Mouse (Mus musculus) hindbrain, embryonic 15.5 days (tissue): ENCODE measurements around the gene Mapk3. TPM values are rescaled to one million over a fixed set of nuclear protein-coding genes. Genes with fewer than 3 reads are reported as not detected.
A peak's percentile ranks its signal among the peaks of the same experiment; 100 is the strongest.

Experiments
- ATAC-seq: fragments of 200-750 bp; cut with Nextera tagmentation; 2 replicates; pipeline ENCODE4 v1.8.0; 2017; ENCODE audit warnings: low read depth, moderate number of reproducible peaks, moderate TSS enrichment; ENCODE audit not compliant: low FRiP score
- H3K27ac ChIP-seq: fragments of 300-500 bp; sonication (generic); replicated peaks from 2 replicates; pipeline ENCODE4 v1.5.1; 2015; ENCODE audit warnings: mild to moderate bottlenecking, inconsistent platforms
- H3K27me3 ChIP-seq: fragments of 300-500 bp; sonication (generic); 2 replicates; pipeline ENCODE4 v1.6.1; 2015; ENCODE audit warnings: control low read depth, inconsistent platforms
- H3K36me3 ChIP-seq: fragments of 300-500 bp; sonication (generic); 2 replicates; pipeline ENCODE4 v1.6.1; 2015; ENCODE audit warnings: control low read depth, inconsistent platforms
- H3K4me1 ChIP-seq: fragments of 300-500 bp; sonication (generic); replicated peaks from 2 replicates; pipeline ENCODE4 v1.6.1; 2015; ENCODE audit warnings: control low read depth, inconsistent platforms
- H3K4me2 ChIP-seq: fragments of 300-500 bp; sonication (generic); 2 replicates; pipeline ENCODE4 v1.6.1; 2015; ENCODE audit warnings: moderate library complexity, mild to moderate bottlenecking, inconsistent platforms
- H3K4me3 ChIP-seq: fragments of 300-500 bp; sonication (generic); 2 replicates; pipeline ENCODE4 v1.5.1; 2015; ENCODE audit warnings: mild to moderate bottlenecking, inconsistent platforms
- H3K9ac ChIP-seq: fragments of 300-500 bp; sonication (generic); 2 replicates; pipeline ENCODE4 v1.6.1; 2015; ENCODE audit warnings: inconsistent platforms
- H3K9me3 ChIP-seq: fragments of 300-500 bp; sonication (generic); 2 replicates; pipeline ENCODE4 v1.6.1; 2016; ENCODE audit warnings: control low read depth, inconsistent platforms
- WGBS: fragments of 180-500 bp; shearing (Covaris S2); methylation state at CpG from one replicate; pipeline ENCODE4 v1.1.7; 2015; 5-methylcytosine and 5-hydroxymethylcytosine counted together
- polyA plus RNA-seq: library from polyadenylated mRNA; unstranded; fragments of >200 nt; fragmentation: Nextera tagmentation; extraction: Ambion mirVana; gene quantifications from 2 replicates; pipeline ENCODE4 v1.2.1, GENCODE M21; 2015

Gene Mapk3
- polyA plus RNA-seq, 1 experiment from 2014 or later, result 115 TPM

- WGBS, result 57% methylated on average over 4 of the region's 4 CpGs
- ATAC-seq, result no peak
Measured at GRCm38 (mm10) chr7:126760956-126761355, 1.6 kb downstream of the Mapk3 start.

GRCm38 (mm10) chr7:126761529-126762067 is 2.2 kb downstream of the Mapk3 start:
- H3K9ac ChIP-seq, result 0 out of 2 replicates have a peak overlapping the region, but pooled peaks have one; percentile 3
- H3K9me3 ChIP-seq, result no peaks in the 10 kb centered on the region
- H3K4me2 ChIP-seq, result peak overlapping the region; percentile 88
- H3K27ac ChIP-seq, result peak overlapping the region; percentile 88; the same call in 1 of the 2 replicates
- no peaks in the 10 kb centered on the region for H3K27me3 ChIP-seq
- H3K4me1 ChIP-seq, result peaks cover 36% of the 10 kb centered on the region
- H3K36me3 ChIP-seq, result peaks cover 30% of the 10 kb centered on the region
- ATAC-seq, result no peak
- 68% methylated on average over 6 of the region's 6 CpGs for WGBS
- H3K4me3 ChIP-seq, result no peak overlapping the region

More at GRCm38 (mm10) chr7:126760956-126761355, 1.6 kb downstream of the Mapk3 start:
- no peaks in the 10 kb centered on the region for H3K9me3 ChIP-seq
- H3K4me3 ChIP-seq, result peak overlapping the region; percentile 69
- peaks cover 36% of the 10 kb centered on the region for H3K4me1 ChIP-seq
- no peaks in the 10 kb centered on the region for H3K27me3 ChIP-seq
- H3K4me2 ChIP-seq, result peak overlapping the region; percentile 88
- H3K27ac ChIP-seq, result peak overlapping the region; percentile 88
- H3K36me3 ChIP-seq, result peaks cover 25% of the 10 kb centered on the region
- 0 out of 2 replicates have a peak overlapping the region, but pooled peaks have one; percentile 5 for H3K9ac ChIP-seq

GRCm38 (mm10) chr7:126762471-126763008 is 3.1 kb downstream of the Mapk3 start:
- no peaks in the 10 kb centered on the region for H3K27me3 ChIP-seq
- WGBS, result 58% methylated on average over 17 of the region's 17 CpGs
- no peaks in the 10 kb centered on the region for H3K9me3 ChIP-seq
- ATAC-seq, result no peak
- H3K4me1 ChIP-seq, result peaks cover 36% of the 10 kb centered on the region
- peak overlapping the region; percentile 37 for H3K27ac ChIP-seq
- H3K4me2 ChIP-seq, result peak overlapping the region; percentile 39
- H3K36me3 ChIP-seq, result peaks cover 39% of the 10 kb centered on the region
- H3K9ac ChIP-seq, result no peak overlapping the region
- H3K4me3 ChIP-seq, result peak overlapping the region; percentile 12

GRCm38 (mm10) chr7:126765540-126765939 is 6.1 kb downstream of the Mapk3 start:
- no peak overlapping the region for H3K4me3 ChIP-seq
- no peaks in the 10 kb centered on the region for H3K9me3 ChIP-seq
- no peak overlapping the region for H3K9ac ChIP-seq
- H3K27ac ChIP-seq, result no peak overlapping the region
- no peak overlapping the region for H3K4me2 ChIP-seq
- peaks cover 58% of the 10 kb centered on the region for H3K36me3 ChIP-seq
- H3K27me3 ChIP-seq, result no peaks in the 10 kb centered on the region
- 92% methylated on average over 9 of the region's 9 CpGs for WGBS
- peaks cover 28% of the 10 kb centered on the region for H3K4me1 ChIP-seq
- ATAC-seq, result no peak

GRCm38 (mm10) chr7:126766201-126766600 is 6.8 kb downstream of the Mapk3 start, which contains the start of gene Gdpd3:
TSS of gene Gdpd3 (plus strand) at chr7:126766334.
- Histone ChIP-seq H3K27me3 (no peaks in the 10 kb centered on the region), H3K4me2 (no peak within 1 kb of the TSS), H3K9ac (no peak within 1 kb of the TSS), H3K4me3 (no peak within 1 kb of the TSS), H3K36me3 (peaks cover 61% of the 10 kb centered on the region), H3K9me3 (no peaks in the 10 kb centered on the region), H3K4me1 (peaks cover 22% of the 10 kb centered on the region), H3K27ac (no peak within 1 kb of the TSS)
- no peak for ATAC-seq
- WGBS, result 86% methylated on average over 16 of the region's 16 CpGs

- H3K27ac ChIP-seq, result no peak overlapping the region
- no peak for ATAC-seq
- no peaks in the 10 kb centered on the region for H3K27me3 ChIP-seq
- peaks cover 14% of the 10 kb centered on the region for H3K4me1 ChIP-seq
- no peaks in the 10 kb centered on the region for H3K9me3 ChIP-seq
- H3K4me3 ChIP-seq, result no peak overlapping the region
- H3K36me3 ChIP-seq, result peaks cover 61% of the 10 kb centered on the region
- H3K9ac ChIP-seq, result no peak overlapping the region
- no peak overlapping the region for H3K4me2 ChIP-seq
- 96% methylated on average over 8 of the region's 8 CpGs for WGBS
Measured at GRCm38 (mm10) chr7:126767001-126767400, 7.6 kb downstream of the Mapk3 start.

GRCm38 (mm10) chr7:126770784-126771183 is 11.4 kb downstream of the Mapk3 start:
- Histone ChIP-seq H3K9me3 (no peaks in the 10 kb centered on the region), H3K9ac (no peak overlapping the region), H3K27me3 (no peaks in the 10 kb centered on the region), H3K36me3 (peaks cover 37% of the 10 kb centered on the region), H3K27ac (no peak overlapping the region), H3K4me2 (no peak overlapping the region), H3K4me1 (peaks cover 4% of the 10 kb centered on the region), H3K4me3 (no peak overlapping the region)
- ATAC-seq, result no peak
- WGBS, result 83% methylated on average over 12 of the region's 12 CpGs

GRCm38 (mm10) chr7:126773351-126773750 is 13.9 kb downstream of the Mapk3 start:
- H3K4me1 ChIP-seq, result peaks cover 25% of the 10 kb centered on the region
- 87% methylated on average over 2 of the region's 2 CpGs for WGBS
- peaks cover 14% of the 10 kb centered on the region for H3K36me3 ChIP-seq
- no peak overlapping the region for H3K9ac ChIP-seq
- H3K4me3 ChIP-seq, result no peak overlapping the region
- H3K9me3 ChIP-seq, result no peaks in the 10 kb centered on the region
- no peaks in the 10 kb centered on the region for H3K27me3 ChIP-seq
- H3K27ac ChIP-seq, result no peak overlapping the region
- no peak overlapping the region for H3K4me2 ChIP-seq
- no peak for ATAC-seq

GRCm38 (mm10) chr7:126774463-126774862 is 15.1 kb downstream of the Mapk3 start:
- Histone ChIP-seq H3K9me3 (no peaks in the 10 kb centered on the region), H3K36me3 (peaks cover 12% of the 10 kb centered on the region), H3K4me3 (no peak overlapping the region), H3K4me1 (peaks cover 35% of the 10 kb centered on the region), H3K27ac (no peak overlapping the region), H3K4me2 (no peak overlapping the region), H3K27me3 (no peaks in the 10 kb centered on the region), H3K9ac (no peak overlapping the region)
- ATAC-seq, result no peak
- 93% methylated on average over 2 of the region's 2 CpGs for WGBS

- no peak overlapping the region for H3K9ac ChIP-seq
- WGBS, result 91% methylated on average over 10 of the region's 10 CpGs
- H3K27ac ChIP-seq, result no peak overlapping the region
- H3K4me1 ChIP-seq, result peaks cover 44% of the 10 kb centered on the region
- H3K9me3 ChIP-seq, result no peaks in the 10 kb centered on the region
- no peaks in the 10 kb centered on the region for H3K27me3 ChIP-seq
- 0 out of 2 replicates have a peak, but pooled peaks cover 3% of the 10 kb centered on the region for H3K36me3 ChIP-seq
- H3K4me2 ChIP-seq, result no peak overlapping the region
- no peak for ATAC-seq
- no peak overlapping the region for H3K4me3 ChIP-seq
Measured at GRCm38 (mm10) chr7:126775185-126775977, 16.0 kb downstream of the Mapk3 start.

GRCm38 (mm10) chr7:126775978-126776234 is 16.5 kb downstream of the Mapk3 start:
- peak overlapping the region; percentile 88; the same call in 1 of the 2 replicates for H3K4me3 ChIP-seq
- 0 out of 2 replicates have a peak, but pooled peaks cover 3% of the 10 kb centered on the region for H3K36me3 ChIP-seq
- no peaks in the 10 kb centered on the region for H3K27me3 ChIP-seq

GRCm38 (mm10) chr7:126776598-126777057 is 17.2 kb downstream of the Mapk3 start, which contains the start of gene Ypel3:
TSS of gene Ypel3 (plus strand) at chr7:126776955.
- peak within 1 kb of the TSS; percentile 96 for H3K9ac ChIP-seq
- peak within 1 kb of the TSS; percentile 88 for H3K27ac ChIP-seq
- no peaks in the 10 kb centered on the region for H3K27me3 ChIP-seq
- peak; percentile 90 for ATAC-seq
- peak within 1 kb of the TSS; percentile 93 for H3K4me2 ChIP-seq
- H3K9me3 ChIP-seq, result no peaks in the 10 kb centered on the region
- under 1% methylated on average over 25 of the region's 37 CpGs for WGBS
- H3K36me3 ChIP-seq, result no peaks in the 10 kb centered on the region
- H3K4me1 ChIP-seq, result peaks cover 57% of the 10 kb centered on the region
- peak within 1 kb of the TSS; percentile 88 for H3K4me3 ChIP-seq

More at GRCm38 (mm10) chr7:126775978-126776234, 16.5 kb downstream of the Mapk3 start:
- no peak for ATAC-seq
- Histone ChIP-seq H3K27ac (peak overlapping the region; percentile 88; the same call in 1 of the 2 replicates), H3K4me2 (peak overlapping the region; percentile 93), H3K4me1 (peaks cover 50% of the 10 kb centered on the region), H3K9ac (peak overlapping the region; percentile 96), H3K9me3 (no peaks in the 10 kb centered on the region)
- WGBS, result 69% methylated on average over 3 of the region's 3 CpGs
